ENCODE assay signal across 9 mouse cellular contexts in the genomic region with DNA sequence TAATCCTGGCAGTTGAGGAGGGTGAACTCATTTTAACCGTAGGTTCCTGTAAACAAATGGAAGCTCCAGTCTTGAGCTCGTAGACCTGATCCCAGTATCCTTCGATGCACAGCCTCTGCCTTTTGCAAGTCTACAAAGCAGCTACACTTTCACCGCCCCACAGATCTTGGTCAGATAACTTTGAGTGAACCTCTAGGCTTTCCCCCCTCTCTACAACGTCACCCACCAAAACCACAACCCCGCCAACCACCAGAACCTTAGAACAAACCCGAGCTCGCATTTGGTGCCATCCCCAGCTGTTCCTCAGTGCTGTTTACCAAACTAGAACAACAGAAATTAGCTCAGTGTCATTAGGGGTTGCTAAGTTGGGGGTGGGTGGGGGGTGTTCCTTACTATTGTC. TPM values are rescaled to one million over a fixed set of nuclear protein-coding genes. Genes with fewer than 3 reads are reported as not detected.
A peak's percentile ranks its signal among the peaks of the same experiment; 100 is the strongest.
DNase-seq lines count a peak whose midpoint lies in the region; ATAC-seq and TF ChIP-seq lines count a peak whose summit lies in the region.
"Had no signal": no experiment of that assay in that cellular context is flagged by ENCODE, and none has a peak within 500 bp of the region (broad histone marks: within the 10 kb centered on the region; RNA-seq: fewer than 3 reads in every experiment).

No protein-coding gene starts in this region.

- no peak overlapping the region for H3K9ac ChIP-seq in limb, embryonic 15.5 days
- H3K9ac ChIP-seq in intestine, postnatal 0 days (ENCODE audit: low read depth, low read length) = no peak overlapping the region
- H3K9ac ChIP-seq in hindbrain, embryonic 11.5 days (ENCODE audit: low read depth, low read length) = no peak overlapping the region
- H3K9ac ChIP-seq: hindbrain, embryonic 15.5 days had no signal

- H3K27me3 ChIP-seq in limb, embryonic 15.5 days = no peaks in the 10 kb centered on the region
- no peaks in the 10 kb centered on the region for H3K27me3 ChIP-seq in limb, embryonic 10.5 days (ENCODE audit: low read depth, poor library complexity, severe bottlenecking)
- no peaks in the 10 kb centered on the region for H3K27me3 ChIP-seq in intestine, postnatal 0 days (replicated peaks; ENCODE audit: control insufficient read depth, insufficient read depth, low read length)
- no peaks in the 10 kb centered on the region for H3K27me3 ChIP-seq in hindbrain, embryonic 11.5 days (ENCODE audit: control insufficient read depth, insufficient read depth, low read length)
- H3K27me3 ChIP-seq: hindbrain, embryonic 15.5 days had no signal

- H3K36me3 ChIP-seq in limb, embryonic 15.5 days = no peaks in the 10 kb centered on the region
- no peaks in the 10 kb centered on the region for H3K36me3 ChIP-seq in limb, embryonic 10.5 days
- no peaks in the 10 kb centered on the region for H3K36me3 ChIP-seq in intestine, postnatal 0 days (ENCODE audit: control insufficient read depth, insufficient read depth)
- H3K36me3 ChIP-seq in hindbrain, embryonic 11.5 days (ENCODE audit: control insufficient read depth, insufficient read depth, low read length) = no peaks in the 10 kb centered on the region
- H3K36me3 ChIP-seq: hindbrain, embryonic 15.5 days had no signal

- WGBS in limb, embryonic 15.5 days = 69% methylated on average over 8 of the region's 8 CpGs
- 90% methylated on average over 8 of the region's 8 CpGs for WGBS in limb, embryonic 10.5 days
- 75% methylated on average over 8 of the region's 8 CpGs for WGBS in intestine, postnatal 0 days
- WGBS in hindbrain, embryonic 11.5 days = 84% methylated on average over 8 of the region's 8 CpGs

- H3K9me3 ChIP-seq in limb, embryonic 15.5 days = no peaks in the 10 kb centered on the region
- H3K9me3 ChIP-seq in limb, embryonic 10.5 days (replicated peaks) = no peaks in the 10 kb centered on the region
- H3K9me3 ChIP-seq in intestine, postnatal 0 days (ENCODE audit: control insufficient read depth) = no peaks in the 10 kb centered on the region
- no peaks in the 10 kb centered on the region for H3K9me3 ChIP-seq in hindbrain, embryonic 11.5 days (ENCODE audit: control insufficient read depth, low read length)
- H3K9me3 ChIP-seq: hindbrain, embryonic 15.5 days had no signal

- intact Hi-C loops in left cerebral cortex, postnatal 14 days (cut with DNase I) = no loop called here

- 0 out of 2 replicates have a peak, but pooled peaks cover 5% of the 10 kb centered on the region for H3K4me1 ChIP-seq in limb, embryonic 15.5 days
- H3K4me1 ChIP-seq in limb, embryonic 10.5 days = no peaks in the 10 kb centered on the region
- no peaks in the 10 kb centered on the region for H3K4me1 ChIP-seq in brown adipose tissue, adult 24 weeks (ENCODE audit: control insufficient read depth, insufficient read depth, insufficient read length, low read length)
- H3K4me1 ChIP-seq in intestine, postnatal 0 days (replicated peaks; ENCODE audit: control insufficient read depth, insufficient read depth, low read length) = no peaks in the 10 kb centered on the region
- no peaks in the 10 kb centered on the region for H3K4me1 ChIP-seq in hindbrain, embryonic 11.5 days (replicated peaks; ENCODE audit: control insufficient read depth, insufficient read depth, low read length)
- H3K4me1 ChIP-seq: hindbrain, embryonic 15.5 days had no signal

- ATAC-seq in limb, embryonic 15.5 days (ENCODE audit: insufficient number of reproducible peaks, low FRiP score, low TSS enrichment, low read depth) = no peak
- no peak for ATAC-seq in intestine, postnatal 0 days
- no peak for ATAC-seq in hindbrain, embryonic 11.5 days (ENCODE audit: low FRiP score)

- DNase-seq in limb, embryonic 10.5 days (ENCODE audit: low spot score) = no peak
- DNase-seq in thymus, adult 18-20 months = peak; percentile 70 to 82
- no peak for DNase-seq in left cerebral cortex, postnatal 14 days (ENCODE audit: low spot score in 2 of 2)
- no peak for DNase-seq in hindbrain, embryonic 11.5 days (ENCODE audit: low spot score)
- no peak for DNase-seq in spleen, postnatal 10 days (ENCODE audit: low spot score in 2 of 2)

- 0 out of 2 replicates have a peak overlapping the region, but pooled peaks have one; percentile 54 for H3K27ac ChIP-seq in limb, embryonic 15.5 days
- H3K27ac ChIP-seq in limb, embryonic 10.5 days = no peak overlapping the region
- H3K27ac ChIP-seq in brown adipose tissue, adult 24 weeks (replicated peaks; ENCODE audit: low read depth, low read length) = peak overlapping the region; percentile 34
- H3K27ac ChIP-seq in intestine, postnatal 0 days (ENCODE audit: low read depth, low read length) = peak overlapping the region; percentile 35; the same call in 1 of the 2 replicates
- no peak overlapping the region for H3K27ac ChIP-seq in hindbrain, embryonic 11.5 days (ENCODE audit: low read depth, low read length)
- H3K27ac ChIP-seq: hindbrain, embryonic 15.5 days had no signal

- no peak overlapping the region for H3K4me3 ChIP-seq in limb, embryonic 15.5 days
- H3K4me3 ChIP-seq in limb, embryonic 10.5 days = no peak overlapping the region
- no peak overlapping the region for H3K4me3 ChIP-seq in brown adipose tissue, adult 24 weeks (ENCODE audit: insufficient read depth, low read depth, low read length)
- no peak overlapping the region for H3K4me3 ChIP-seq in intestine, postnatal 0 days (ENCODE audit: low read depth, low read length)
- H3K4me3 ChIP-seq in hindbrain, embryonic 11.5 days (ENCODE audit: low read depth, low read length) = no peak overlapping the region
- H3K4me3 ChIP-seq: hindbrain, embryonic 15.5 days had no signal

- H3K4me2 ChIP-seq in limb, embryonic 15.5 days = no peak overlapping the region
- H3K4me2 ChIP-seq in intestine, postnatal 0 days (replicated peaks; ENCODE audit: low read depth) = peak overlapping the region; percentile 52; the same call in 1 of the 2 replicates
- H3K4me2 ChIP-seq in hindbrain, embryonic 11.5 days (replicated peaks; ENCODE audit: low read depth, low read length) = no peak overlapping the region
- H3K4me2 ChIP-seq: hindbrain, embryonic 15.5 days had no signal

- no peak for TF ChIP-seq CTCF in intestine, postnatal 0 days (IDR thresholded peaks at IDR 0.05; ENCODE audit: low read depth)

RNA-seq across cellular contexts. Expression of a gene that starts 37.1 kb away (rescaled TPM):
- polyA plus RNA-seq in limb, embryonic 15.5 days (2015; fragmentation: Nextera tagmentation; extraction: Ambion mirVana) = 15.5 and 15.6 TPM in 2 replicates
- 12.5 and 15.4 TPM in 2 replicates for polyA plus RNA-seq in limb, embryonic 10.5 days (2016; fragmentation: Nextera tagmentation; extraction: Ambion mirVana)
- polyA plus RNA-seq in brown adipose tissue, adult 24 weeks (2012; ENCODE audit: insufficient read depth, insufficient read length, missing spikeins) = 5.9 and 10.1 TPM in 2 replicates
- 21.3 and 22.8 TPM in 2 replicates for polyA plus RNA-seq in intestine, postnatal 0 days (2015; fragmentation: Nextera tagmentation; extraction: Ambion mirVana)
- total RNA-seq in left cerebral cortex, postnatal 14 days (2021) = 10 to 100 TPM; 14.0 to 14.2 TPM
- polyA plus RNA-seq in hindbrain, embryonic 11.5 days (2014; fragmentation: Nextera tagmentation; extraction: Ambion mirVana) = 24.8 and 30.2 TPM in 2 replicates

Comparison
In these comparisons a context has a peak if more than half of its experiments do, and no peak if none do; other contexts are left out.
1. H3K27ac ChIP-seq: peak in limb, embryonic 15.5 days (single experiment), brown adipose tissue, adult 24 weeks (single experiment) and intestine, postnatal 0 days (single experiment); none in limb, embryonic 10.5 days (single experiment) and hindbrain, embryonic 11.5 days (single experiment).
2. DNase-seq: peak in thymus, adult 18-20 months (2 of 2); none in limb, embryonic 10.5 days (single experiment), left cerebral cortex, postnatal 14 days (0 of 2), hindbrain, embryonic 11.5 days (single experiment) and spleen, postnatal 10 days (0 of 2).